Mouse (Mus musculus): ENCODE results near the gene Nudt12.

Gene Nudt12

GRCm38 (mm10) chr17:59013091-59013459 is at the start of gene Nudt12:
Nudt12 (minus strand) TSS chr17:59013372.
- peak; percentile 64 for DNase-seq

- no peak for DNase-seq
Observed at GRCm38 (mm10) chr17:59053306-59053705, 40.1 kb upstream of the Nudt12 start.

GRCm38 (mm10) chr17:59039754-59040153 is 26.6 kb upstream of the Nudt12 start:
- no peak for DNase-seq

GRCm38 (mm10) chr17:59033445-59033844 is 20.3 kb upstream of the Nudt12 start:
- no peak for DNase-seq

GRCm38 (mm10) chr17:59026336-59026735 is 13.2 kb upstream of the Nudt12 start:
- no peak for DNase-seq

- no peak for DNase-seq
Observed at GRCm38 (mm10) chr17:59024502-59024901, 11.3 kb upstream of the Nudt12 start.

- DNase-seq, result no peak
Observed at GRCm38 (mm10) chr17:59023971-59024370, 10.8 kb upstream of the Nudt12 start.

GRCm38 (mm10) chr17:59018666-59019065 is 5.5 kb upstream of the Nudt12 start:
- DNase-seq, result no peak

GRCm38 (mm10) chr17:59012421-59013090 is 616 bp downstream of the Nudt12 start:
- DNase-seq, result no peak

- no peak for DNase-seq
Observed at GRCm38 (mm10) chr17:59011546-59012307, 1.4 kb downstream of the Nudt12 start.

- DNase-seq, result no peak
Observed at GRCm38 (mm10) chr17:58991275-58991674, 21.9 kb downstream of the Nudt12 start, which contains the start of gene Pdzph1. Pdzph1 (minus strand) TSS chr17:58991375.

- DNase-seq, result no peak
Observed at GRCm38 (mm10) chr17:58973237-58973636, 39.9 kb downstream of the Nudt12 start.

GRCm38 (mm10) chr17:58959905-58960304 is 53.3 kb downstream of the Nudt12 start:
- DNase-seq, result peak; percentile 19

- DNase-seq, result no peak
Observed at GRCm38 (mm10) chr17:58957055-58957454, 56.1 kb downstream of the Nudt12 start.
